Mouse (Mus musculus): ENCODE results near the gene Usp29.
"Not testable (repeated sequence)": the region's sequence is repeated elsewhere in the genome, so short reads cannot be mapped to it uniquely, and the experiment has no call there.

The Usp29 gene

GRCm38 (mm10) chr7:6765240-6765639 lies 34.9 kb downstream of the Usp29 start:
- peak; percentile 58 for DNase-seq (ENCODE audit: low read depth, low spot score)

DNA sequence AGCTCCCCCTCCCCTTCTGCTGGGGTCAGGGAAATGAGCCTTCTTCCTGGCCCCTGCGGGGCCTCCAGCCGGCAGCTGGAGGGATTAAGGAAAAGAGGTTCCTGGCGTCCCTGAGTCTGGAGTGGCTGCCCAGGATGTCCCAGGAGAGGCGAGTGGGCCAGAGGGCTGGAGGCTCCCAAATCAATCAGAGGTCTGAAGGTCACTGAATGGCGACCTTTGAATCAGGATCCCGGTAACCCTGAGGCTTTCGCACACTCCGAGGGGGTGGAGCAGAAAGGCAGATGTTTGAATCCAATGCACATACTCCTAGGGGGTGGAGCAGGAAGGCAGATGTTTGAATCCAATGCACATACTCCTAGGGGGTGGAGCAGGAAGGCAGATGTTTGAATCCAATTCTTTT lies 39.9 kb downstream of the Usp29 start:
- no peak for DNase-seq (ENCODE audit: low read depth, low spot score)

- not testable (repeated sequence) for DNase-seq (ENCODE audit: low read depth, low spot score)
Observed at GRCm38 (mm10) chr7:6773865-6774413, 43.6 kb downstream of the Usp29 start.

DNA sequence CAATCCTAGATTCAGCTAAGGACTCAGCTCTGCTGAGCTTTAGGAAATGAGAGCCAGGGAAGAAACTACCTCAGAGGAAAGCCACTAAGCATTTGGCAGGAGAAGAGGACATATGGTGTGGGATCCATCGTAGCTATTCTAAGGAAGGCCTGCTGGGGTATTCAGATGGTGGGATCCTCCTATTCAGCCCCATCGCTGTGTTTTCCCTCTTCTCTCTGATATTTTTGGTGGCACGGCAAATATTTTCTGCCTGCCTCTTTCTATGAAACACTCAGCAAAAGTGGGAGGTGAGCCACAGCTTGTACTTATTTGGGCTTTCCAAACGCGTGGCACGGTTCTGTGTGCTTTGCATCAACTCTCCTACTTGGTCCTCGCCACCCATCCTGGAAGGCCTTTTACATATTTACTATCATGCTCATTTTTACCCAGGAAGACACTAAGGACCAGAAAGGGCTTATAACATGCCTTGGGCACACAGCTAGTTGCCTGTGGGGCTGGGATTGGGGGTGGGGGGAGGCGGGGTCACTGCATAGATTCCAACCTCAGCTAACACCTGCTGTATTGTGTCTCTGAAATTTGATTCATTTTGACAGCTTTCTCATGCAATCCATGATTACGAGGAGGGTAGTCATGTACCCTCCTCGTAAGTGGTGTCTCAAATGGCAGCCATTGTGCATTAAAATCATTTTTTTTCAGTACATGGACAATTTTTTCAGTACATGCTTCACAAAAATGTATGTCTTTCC lies 46.1 kb downstream of the Usp29 start:
- DNase-seq (ENCODE audit: low read depth, low spot score), result no peak

DNA sequence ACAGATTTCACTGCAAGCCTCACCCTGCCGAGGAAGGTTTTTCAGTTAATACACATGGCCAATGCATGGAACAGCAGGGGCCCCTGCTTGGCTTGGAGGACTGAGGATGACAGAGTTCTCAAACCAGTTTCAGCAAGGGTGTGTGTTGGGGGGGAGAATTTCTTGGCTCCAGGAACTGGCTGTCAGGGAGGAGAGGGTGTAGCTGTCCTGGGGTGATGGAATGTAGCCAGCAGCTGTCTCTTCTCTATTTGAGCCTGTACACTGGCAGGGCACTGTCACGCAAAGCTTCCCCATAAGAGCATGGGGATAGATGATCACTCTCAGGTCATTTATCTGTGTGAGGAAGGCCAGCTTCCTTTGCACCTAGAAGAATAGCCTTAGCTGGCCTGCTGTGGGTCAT lies 46.7 kb downstream of the Usp29 start:
- peak; percentile 22 for DNase-seq (ENCODE audit: low read depth, low spot score)

DNA sequence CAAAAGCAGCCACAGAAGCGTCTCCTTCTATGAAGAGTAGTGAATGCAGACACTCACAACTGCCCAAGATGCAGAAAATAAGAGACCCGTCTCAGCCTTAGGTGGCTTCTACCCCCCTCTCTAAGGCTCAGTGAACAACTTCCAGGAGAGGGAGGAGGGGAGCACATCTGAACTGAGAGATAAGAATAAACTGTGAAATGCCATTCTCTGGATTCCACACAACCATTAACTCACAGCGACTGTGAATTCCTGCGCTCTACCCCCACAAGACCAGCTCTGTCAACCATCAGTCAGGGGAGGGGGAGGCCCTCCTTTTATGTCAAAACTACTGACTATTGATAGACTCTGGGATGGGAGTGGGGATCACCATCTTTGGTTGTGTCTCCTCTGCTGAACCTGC lies 47.3 kb downstream of the Usp29 start:
- no peak for DNase-seq (ENCODE audit: low read depth, low spot score)

- no peak for DNase-seq (ENCODE audit: low read depth, low spot score)
Observed at GRCm38 (mm10) chr7:6779172-6779571, 48.8 kb downstream of the Usp29 start.

DNA sequence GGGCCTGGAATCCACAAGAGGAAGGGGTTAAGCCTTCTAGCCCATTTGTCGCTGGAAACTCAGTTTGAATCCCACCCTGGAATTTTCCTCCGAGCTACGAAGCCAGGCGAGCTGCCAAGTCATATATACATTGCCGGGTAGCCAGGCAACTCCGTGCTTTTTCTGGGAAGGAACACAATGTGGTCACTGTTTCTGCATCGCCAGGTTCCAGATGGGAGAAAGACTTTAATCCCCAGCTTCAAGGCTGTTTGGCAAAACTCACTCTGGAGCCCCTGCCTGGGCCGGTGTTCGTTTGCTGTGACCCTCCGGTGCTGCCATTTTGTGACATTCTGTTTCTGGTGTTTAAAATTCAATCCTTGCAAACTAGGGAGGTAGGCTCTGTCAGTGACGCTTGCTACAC lies 51.2 kb downstream of the Usp29 start:
- DNase-seq (ENCODE audit: low read depth, low spot score), result no peak

DNA sequence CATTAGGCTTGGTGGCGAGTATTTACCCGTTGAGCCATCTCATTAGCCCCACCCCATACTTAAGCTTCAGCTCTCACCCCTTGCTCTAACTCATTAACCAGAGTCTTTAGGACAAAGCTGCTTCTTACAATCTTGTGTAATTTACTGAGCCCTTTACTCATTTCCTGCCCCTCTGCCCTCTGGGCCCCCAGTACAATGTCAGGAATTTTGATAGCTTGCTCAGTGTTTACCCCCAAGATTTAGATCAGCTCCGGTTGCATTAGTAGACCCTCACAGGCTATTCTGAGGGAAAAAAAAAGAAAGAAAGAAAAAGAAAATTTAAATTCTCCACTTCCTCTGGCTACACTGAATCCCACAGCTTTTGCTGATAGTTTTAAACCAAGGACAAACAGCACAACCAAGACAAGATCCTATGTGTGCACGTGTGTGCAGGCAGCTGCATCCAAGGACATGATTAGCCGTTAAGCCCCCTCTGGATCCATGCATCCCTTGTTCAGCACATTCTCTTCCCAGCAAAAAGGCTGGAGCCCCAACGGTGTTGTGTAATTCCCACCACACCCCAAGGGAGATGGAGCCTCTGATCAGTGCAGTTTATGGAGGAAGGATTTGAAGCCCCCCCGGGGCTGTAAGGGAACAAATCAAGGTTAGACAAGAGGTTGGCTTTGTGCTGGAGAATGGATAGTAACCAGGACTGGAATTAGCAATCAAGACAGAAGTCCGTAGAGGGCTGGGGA lies 54.1 kb downstream of the Usp29 start:
- DNase-seq (ENCODE audit: low read depth, low spot score), result no peak

DNA sequence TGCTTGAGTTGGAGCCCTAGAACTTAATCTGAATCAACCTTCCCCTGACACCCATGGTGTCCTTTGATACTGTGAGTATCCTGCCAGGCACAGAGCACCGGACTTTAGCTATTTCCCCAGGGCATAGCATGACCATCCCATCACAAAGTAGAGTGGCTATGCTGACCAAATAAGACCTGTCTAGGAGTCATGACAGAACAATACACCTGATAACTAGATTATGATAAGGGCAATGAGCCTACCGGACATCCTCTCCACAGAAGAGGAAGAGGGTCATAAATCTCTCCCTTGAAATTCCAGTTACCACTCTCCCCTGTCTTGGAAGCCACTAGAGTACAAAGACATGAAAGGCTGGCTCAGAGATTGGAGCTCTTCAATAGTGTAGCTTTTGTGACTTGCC lies 56.6 kb downstream of the Usp29 start:
- no peak for DNase-seq (ENCODE audit: low read depth, low spot score)

DNA sequence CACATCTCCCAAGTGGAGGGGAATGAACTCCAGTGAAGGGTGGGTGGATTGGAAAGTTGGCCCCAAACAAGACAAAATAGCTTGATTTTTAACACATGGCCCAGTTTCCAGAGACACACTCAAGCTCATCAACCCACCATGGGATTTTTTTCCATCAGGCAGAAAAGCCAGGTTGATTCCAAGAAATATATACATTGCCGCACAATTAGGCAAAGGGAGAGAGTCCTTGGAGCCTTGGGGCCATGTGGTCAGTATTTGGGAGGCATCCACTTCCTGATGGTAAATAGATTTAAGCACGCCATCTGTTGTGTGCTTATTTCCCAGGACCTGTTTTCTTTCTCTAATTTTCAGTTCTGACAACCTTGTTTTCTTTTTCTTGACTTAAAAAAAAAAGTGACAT lies 57.7 kb downstream of the Usp29 start:
- DNase-seq (ENCODE audit: low read depth, low spot score), result no peak

GRCm38 (mm10) chr7:6791286-6792065 lies 61.1 kb downstream of the Usp29 start:
- DNase-seq (ENCODE audit: low read depth, low spot score), result no peak

DNA sequence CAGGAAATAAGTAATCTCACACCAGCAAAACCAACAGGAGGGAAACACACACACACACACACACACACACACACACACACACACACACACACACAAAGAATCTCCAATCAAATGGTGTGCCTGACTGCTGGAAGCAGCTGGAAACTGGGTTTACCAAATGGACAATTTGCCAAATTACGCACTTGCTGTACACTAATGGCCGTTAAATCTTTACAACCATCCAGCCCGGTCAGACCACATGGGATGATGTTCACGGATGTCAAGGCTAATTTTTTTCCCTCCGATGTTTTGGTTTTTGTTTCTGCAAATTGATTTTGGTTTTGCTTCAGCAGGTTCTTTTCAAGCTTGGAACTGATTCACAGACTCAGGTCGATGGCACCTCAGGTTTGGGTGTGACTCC lies 62.9 kb downstream of the Usp29 start:
- DNase-seq (ENCODE audit: low read depth, low spot score), result no peak

DNA sequence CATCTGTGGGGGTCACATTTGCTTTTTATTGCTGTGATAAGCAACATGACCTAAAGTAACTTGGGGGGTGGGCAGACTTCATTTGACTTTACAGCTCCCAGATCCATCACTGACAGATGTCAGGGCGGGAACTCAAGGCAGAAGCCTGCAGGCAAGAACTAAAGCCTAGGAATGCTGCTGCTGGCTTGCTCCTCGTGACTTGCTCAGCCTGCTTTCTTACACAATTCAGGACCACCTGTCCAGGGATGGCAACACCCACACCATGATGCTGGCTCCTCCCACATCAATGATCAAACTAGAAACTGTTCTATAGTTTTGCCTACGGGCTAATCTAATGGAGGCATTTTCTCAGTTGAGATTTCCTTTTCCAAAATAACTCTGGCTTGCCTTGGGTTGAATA lies 63.4 kb downstream of the Usp29 start:
- DNase-seq (ENCODE audit: low read depth, low spot score), result no peak

DNA sequence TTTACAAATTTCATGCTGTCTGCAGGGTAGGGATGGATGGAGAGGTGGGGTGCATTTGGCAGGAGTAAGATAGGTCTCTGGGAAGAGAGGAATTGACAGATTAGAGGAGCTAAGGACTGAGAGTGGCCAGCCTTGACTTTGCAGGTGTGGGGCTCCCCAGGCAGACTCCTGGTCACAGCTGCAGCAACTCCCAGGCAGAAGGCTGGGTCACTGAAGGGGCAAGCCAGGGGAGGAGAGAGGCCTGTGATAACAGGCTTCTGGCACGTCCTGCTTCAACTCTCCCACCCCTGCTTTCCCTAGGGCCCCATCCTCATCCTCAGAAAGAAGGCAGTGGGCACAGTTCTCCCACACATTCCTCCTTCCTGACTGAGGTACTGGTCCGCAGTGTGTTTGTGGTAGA lies 67.0 kb downstream of the Usp29 start:
- no peak for DNase-seq (ENCODE audit: low read depth, low spot score)

DNA sequence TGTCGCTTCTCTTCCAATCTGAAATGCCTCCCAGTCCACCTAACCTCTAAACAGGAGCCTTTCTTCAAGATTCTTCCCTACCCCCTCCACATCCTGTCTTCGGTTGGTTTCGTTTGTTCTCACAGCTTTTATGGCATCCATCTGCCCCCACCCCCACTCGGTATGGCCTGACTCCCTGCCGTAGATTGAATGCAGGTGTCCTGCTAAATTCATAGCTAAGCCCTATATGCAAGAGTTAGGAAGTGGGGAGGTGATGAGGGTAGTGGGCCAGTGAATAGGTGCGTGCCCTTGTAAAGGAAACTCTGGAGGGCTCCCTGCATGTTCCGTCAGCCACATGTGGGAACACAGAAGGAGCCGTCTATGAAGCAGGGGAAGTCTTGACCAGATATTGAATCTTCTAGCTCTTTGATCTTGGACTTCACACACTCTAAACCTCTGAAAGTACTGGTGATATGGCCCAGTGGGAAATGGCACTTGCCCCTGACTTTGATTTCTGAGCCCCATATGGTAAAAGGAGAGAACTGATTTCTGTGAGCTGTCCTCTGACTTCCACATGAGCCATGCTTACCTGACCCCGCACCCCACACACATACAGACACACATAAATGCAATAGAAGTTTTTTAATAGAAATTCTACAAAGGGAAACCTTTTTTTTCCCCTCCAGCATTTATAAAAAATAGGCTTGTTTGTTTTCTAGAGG lies 68.9 kb downstream of the Usp29 start:
- DNase-seq (ENCODE audit: low read depth, low spot score), result no peak

GRCm38 (mm10) chr7:6800586-6801441 lies 70.4 kb downstream of the Usp29 start:
- DNase-seq (ENCODE audit: low read depth, low spot score), result no peak

- no peak for DNase-seq (ENCODE audit: low read depth, low spot score)
Observed at GRCm38 (mm10) chr7:6801642-6802041, 71.3 kb downstream of the Usp29 start.

DNA sequence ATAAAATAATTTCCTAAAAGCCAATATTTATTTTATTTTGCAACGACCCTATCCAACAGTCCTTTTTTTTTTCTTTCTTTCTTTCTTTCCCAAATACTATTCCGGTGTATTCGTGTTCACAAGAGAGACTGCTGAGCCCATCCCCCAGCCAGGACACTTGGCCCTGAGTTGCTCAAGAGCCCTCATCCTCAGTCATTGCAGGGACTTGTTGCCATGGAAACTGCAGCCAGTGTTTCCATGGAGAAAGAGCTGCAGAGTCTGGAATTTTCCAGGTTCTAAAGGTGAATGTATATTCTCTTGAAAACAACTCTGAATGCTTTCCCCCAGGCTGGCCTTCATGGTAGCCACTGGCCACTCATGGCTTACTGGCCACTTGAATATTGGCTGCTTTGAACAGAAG lies 80.2 kb downstream of the Usp29 start:
- no peak for DNase-seq (ENCODE audit: low read depth, low spot score)

GRCm38 (mm10) chr7:6814971-6815370 lies 84.6 kb downstream of the Usp29 start:
- no peak for DNase-seq (ENCODE audit: low read depth, low spot score)
